Mouse (Mus musculus): ENCODE results near the gene Chchd6.

Gene Chchd6

GRCm38 (mm10) chr6:89510154-89510553 lies 85.3 kb downstream of the Chchd6 start:
- no peak for DNase-seq (ENCODE audit: low read depth, low spot score)

- DNase-seq (ENCODE audit: low read depth, low spot score): no peak
Measured at GRCm38 (mm10) chr6:89508725-89509124, 86.7 kb downstream of the Chchd6 start.

GRCm38 (mm10) chr6:89508263-89508662 lies 87.2 kb downstream of the Chchd6 start:
- DNase-seq (ENCODE audit: low read depth, low spot score): no peak

- DNase-seq (ENCODE audit: low read depth, low spot score): no peak
Measured at GRCm38 (mm10) chr6:89499961-89500360, 95.5 kb downstream of the Chchd6 start.

- DNase-seq (ENCODE audit: low read depth, low spot score): peak; percentile 14
Measured at GRCm38 (mm10) chr6:89498764-89499516, 96.5 kb downstream of the Chchd6 start.

GRCm38 (mm10) chr6:89496916-89497315 lies 98.5 kb downstream of the Chchd6 start:
- no peak for DNase-seq (ENCODE audit: low read depth, low spot score)

GRCm38 (mm10) chr6:89492368-89492767 lies 103.1 kb downstream of the Chchd6 start:
- no peak for DNase-seq (ENCODE audit: low read depth, low spot score)

- DNase-seq (ENCODE audit: low read depth, low spot score): no peak
Measured at GRCm38 (mm10) chr6:89490369-89490768, 105.1 kb downstream of the Chchd6 start.

GRCm38 (mm10) chr6:89489533-89489932 lies 105.9 kb downstream of the Chchd6 start:
- DNase-seq (ENCODE audit: low read depth, low spot score): no peak

GRCm38 (mm10) chr6:89486055-89486454 lies 109.4 kb downstream of the Chchd6 start:
- no peak for DNase-seq (ENCODE audit: low read depth, low spot score)

GRCm38 (mm10) chr6:89481192-89481591 lies 114.3 kb downstream of the Chchd6 start:
- DNase-seq (ENCODE audit: low read depth, low spot score): no peak

GRCm38 (mm10) chr6:89467908-89468307 lies 127.5 kb downstream of the Chchd6 start:
- no peak for DNase-seq (ENCODE audit: low read depth, low spot score)

- no peak for DNase-seq (ENCODE audit: low read depth, low spot score)
Measured at GRCm38 (mm10) chr6:89467290-89467689, 128.2 kb downstream of the Chchd6 start.

GRCm38 (mm10) chr6:89466875-89467274 lies 128.6 kb downstream of the Chchd6 start:
- no peak for DNase-seq (ENCODE audit: low read depth, low spot score)

- no peak for DNase-seq (ENCODE audit: low read depth, low spot score)
Measured at GRCm38 (mm10) chr6:89466053-89466708, 129.3 kb downstream of the Chchd6 start.

GRCm38 (mm10) chr6:89462223-89462760 lies 133.2 kb downstream of the Chchd6 start:
- no peak for DNase-seq (ENCODE audit: low read depth, low spot score)

- DNase-seq (ENCODE audit: low read depth, low spot score): no peak
Measured at GRCm38 (mm10) chr6:89461250-89462222, 133.9 kb downstream of the Chchd6 start.

- no peak for DNase-seq (ENCODE audit: low read depth, low spot score)
Measured at GRCm38 (mm10) chr6:89459634-89460033, 135.8 kb downstream of the Chchd6 start.

GRCm38 (mm10) chr6:89457601-89458000 lies 137.9 kb downstream of the Chchd6 start:
- no peak for DNase-seq (ENCODE audit: low read depth, low spot score)

GRCm38 (mm10) chr6:89456409-89456961 lies 139.0 kb downstream of the Chchd6 start:
- no peak for DNase-seq (ENCODE audit: low read depth, low spot score)

- DNase-seq (ENCODE audit: low read depth, low spot score): no peak
Measured at GRCm38 (mm10) chr6:89455523-89456000, 139.9 kb downstream of the Chchd6 start.

All from skeletal muscle tissue, adult 2 months (tissue).